Mouse (Mus musculus): ENCODE results near the gene Slc2a5. TPM values are rescaled to one million over a fixed set of nuclear protein-coding genes. Genes with fewer than 3 reads are reported as not detected.

Slc2a5 gene
- total and polyA plus RNA-seq, 3 experiments = 0.58 to 4.9 TPM; not detected in 1

DNA sequence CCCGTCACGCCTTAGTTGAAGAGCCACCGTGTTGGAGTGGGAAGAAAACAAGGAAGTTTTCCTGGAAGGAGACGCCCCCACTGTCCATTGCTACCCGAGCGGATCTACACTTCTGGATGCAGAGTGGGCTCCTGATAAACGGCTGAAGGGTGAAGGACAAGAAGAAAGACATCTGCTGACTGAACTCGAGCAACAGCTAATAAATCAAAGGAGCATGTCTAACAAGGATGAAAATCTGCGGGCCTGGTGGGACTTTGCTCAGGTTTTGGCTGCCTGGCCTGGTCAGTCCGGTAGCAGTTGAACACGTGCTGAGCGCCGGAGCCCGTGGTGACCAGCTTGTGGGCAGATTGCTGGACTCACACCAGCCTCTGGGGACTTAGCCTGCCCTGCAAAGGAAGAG is 557 bp downstream of the Slc2a5 start:
- peak overlapping the region; percentile 81 for H3K9ac ChIP-seq (ENCODE audit: control insufficient read depth, low read depth, low read length, poor library complexity, severe bottlenecking)
- H3K4me1 ChIP-seq (ENCODE audit: control insufficient read depth in 1 of 2, insufficient read depth in 2 of 2, low read length in 2 of 2) = peaks cover 5 to 17% of the 10 kb centered on the region in 2 experiments

DNA sequence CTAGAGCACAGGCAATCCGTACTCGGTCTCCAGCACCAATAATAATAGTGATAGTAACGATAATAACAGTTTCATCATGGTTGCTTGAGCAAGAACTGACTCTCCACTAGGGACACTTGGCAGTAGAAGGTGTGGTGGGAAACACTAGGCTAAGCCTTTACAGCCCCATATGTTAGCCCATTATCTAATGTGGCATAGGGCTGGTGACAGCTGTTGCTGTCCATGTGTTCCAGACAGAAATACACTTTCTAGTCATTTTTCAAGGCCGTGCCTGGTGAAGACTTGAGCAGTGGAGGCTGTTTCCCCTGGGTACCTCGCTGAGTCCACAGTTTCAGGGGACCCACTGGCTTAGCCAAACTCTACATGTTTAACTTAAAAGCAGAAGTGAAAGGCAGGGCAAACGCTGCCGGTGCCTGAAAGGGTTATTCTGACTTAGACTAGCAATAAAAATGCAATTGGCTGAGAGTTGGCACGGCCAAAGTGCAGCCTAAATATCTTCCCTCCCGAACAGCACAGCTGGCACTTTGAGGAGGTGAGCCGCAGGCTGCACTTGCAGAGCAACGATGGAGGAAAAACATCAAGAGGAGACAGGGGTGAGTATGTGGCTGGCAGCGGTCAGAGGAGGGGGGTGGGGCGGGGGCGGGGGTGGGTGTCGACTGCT is 1.2 kb downstream of the Slc2a5 start:
- H3K27ac ChIP-seq (ENCODE audit: control insufficient read depth, low read depth, low read length) = peak overlapping the region; percentile 21; the same call in 1 of the 2 replicates
- peaks cover 5 to 17% of the 10 kb centered on the region in 2 experiments for H3K4me1 ChIP-seq (ENCODE audit: control insufficient read depth in 1 of 2, insufficient read depth in 2 of 2, low read length in 2 of 2)
- H3K4me3 ChIP-seq (ENCODE audit: control insufficient read depth in 1 of 2, insufficient read depth in 1 of 2, low read depth in 2 of 2, low read length in 2 of 2) = peak overlapping the region; percentile 80 to 94

More for the DNA sequence above, 557 bp downstream of the Slc2a5 start:
- DNase-seq (ENCODE audit: low read depth, low spot score) = peak; percentile 33
- Histone ChIP-seq H3K36me3 (ENCODE audit: control insufficient read depth in 1 of 2, insufficient read depth in 2 of 2, low read length in 2 of 2) (peaks cover 0 to 12% of the 10 kb centered on the region in 2 experiments; a peak in 2 of 4 replicates), H3K27me3 (ENCODE audit: control insufficient read depth in 1 of 2, insufficient read depth in 2 of 2, low read length in 2 of 2) (no peaks in the 10 kb centered on the region), H3K27ac (ENCODE audit: control insufficient read depth, low read depth, low read length) (peak overlapping the region; percentile 55), H3K4me3 (ENCODE audit: control insufficient read depth in 1 of 2, insufficient read depth in 1 of 2, low read depth in 2 of 2, low read length in 2 of 2) (peak overlapping the region; percentile 80 to 94), H3K9me3 (replicated peaks; ENCODE audit: insufficient read depth, low read length) (no peaks in the 10 kb centered on the region), H3K79me2 (ENCODE audit: control insufficient read depth, insufficient read depth, low read length, poor library complexity) (no peaks in the 10 kb centered on the region; the same call in 1 of the 2 replicates)
- no peak for TF ChIP-seq POLR2A (IDR thresholded peaks at IDR 0.05; ENCODE audit: control insufficient read depth in 1 of 2, insufficient read depth in 1 of 2, low read depth in 1 of 2, low read length in 2 of 2, poor library complexity in 1 of 2)
- TF ChIP-seq EP300 (IDR thresholded peaks at IDR 0.05; ENCODE audit: low read depth in 1 of 2, low read length in 2 of 2) = 0 out of 4 replicates have a peak, but pooled peaks of 1 of the 2 experiments have one; percentile 4

DNA sequence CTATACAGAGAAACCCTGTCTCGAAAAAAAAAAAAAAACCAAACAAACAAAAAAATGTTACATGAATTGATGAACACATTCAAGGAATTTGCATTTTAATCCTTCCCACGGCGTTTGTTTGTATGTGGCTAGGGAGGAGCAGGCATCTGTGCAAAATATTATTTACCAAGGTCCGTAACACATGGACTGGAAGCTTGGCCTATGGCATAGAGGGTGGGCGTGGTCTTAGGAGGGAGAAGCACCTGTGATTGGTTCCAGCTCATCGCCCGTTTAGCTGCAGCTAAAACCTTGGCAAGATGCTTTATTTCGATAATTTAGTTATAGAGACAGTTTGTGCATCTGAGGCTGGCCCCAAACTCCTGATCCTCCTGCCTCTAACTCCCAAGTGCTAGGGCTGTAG is 2.3 kb downstream of the Slc2a5 start:
- H3K4me1 ChIP-seq (ENCODE audit: control insufficient read depth in 1 of 2, insufficient read depth in 2 of 2, low read length in 2 of 2) = peaks cover 5 to 17% of the 10 kb centered on the region in 2 experiments
- no peaks in the 10 kb centered on the region for H3K9me3 ChIP-seq (replicated peaks; ENCODE audit: insufficient read depth, low read length)
- H3K79me2 ChIP-seq (ENCODE audit: control insufficient read depth, insufficient read depth, low read length, poor library complexity) = no peaks in the 10 kb centered on the region; the same call in 1 of the 2 replicates
- no peak overlapping the region for H3K4me3 ChIP-seq (ENCODE audit: control insufficient read depth in 1 of 2, insufficient read depth in 1 of 2, low read depth in 2 of 2, low read length in 2 of 2)
- DNase-seq (ENCODE audit: low read depth, low spot score) = peak; percentile 89
- no peak overlapping the region for H3K27ac ChIP-seq (ENCODE audit: control insufficient read depth, low read depth, low read length)
- peaks cover 0 to 12% of the 10 kb centered on the region in 2 experiments; a peak in 2 of 4 replicates for H3K36me3 ChIP-seq (ENCODE audit: control insufficient read depth in 1 of 2, insufficient read depth in 2 of 2, low read length in 2 of 2)
- no peak overlapping the region for H3K9ac ChIP-seq (ENCODE audit: control insufficient read depth, low read depth, low read length, poor library complexity, severe bottlenecking)
- no peaks in the 10 kb centered on the region for H3K27me3 ChIP-seq (ENCODE audit: control insufficient read depth in 1 of 2, insufficient read depth in 2 of 2, low read length in 2 of 2)
- TF ChIP-seq ZKSCAN1 (IDR thresholded peaks at IDR 0.05; ENCODE audit: low read depth, low read length) (no peak), CTCF (IDR thresholded peaks at IDR 0.05 in 2 of 3, conservative IDR thresholded peaks at IDR 0.05 in 1 of 3; ENCODE audit: control insufficient read depth in 1 of 3, insufficient read depth in 1 of 3, low read depth in 2 of 3, low read length in 3 of 3, poor library complexity in 1 of 3, severe bottlenecking in 1 of 3) (no peak), ZC3H11A (IDR thresholded peaks at IDR 0.05; ENCODE audit: low read depth, low read length) (no peak), TAL1 (IDR thresholded peaks at IDR 0.05; ENCODE audit: low read length) (no peak), MAZ (IDR thresholded peaks at IDR 0.05; ENCODE audit: low read depth, low read length) (no peak), KAT2A (conservative IDR thresholded peaks at IDR 0.05; ENCODE audit: low read depth, low read length) (no peak), MAX (IDR thresholded peaks at IDR 0.05; ENCODE audit: low read length) (peak; percentile 76), JUND (IDR thresholded peaks at IDR 0.05; ENCODE audit: low read depth, low read length) (no peak), POLR2AphosphoS2 (IDR thresholded peaks at IDR 0.05; ENCODE audit: low read length) (no peak), MYB (IDR thresholded peaks at IDR 0.05; ENCODE audit: low read depth, low read length) (no peak), USF1 (IDR thresholded peaks at IDR 0.05; ENCODE audit: low read depth, low read length) (no peak), NELFE (IDR thresholded peaks at IDR 0.05; ENCODE audit: low read depth, low read length) (no peak), MYC (IDR thresholded peaks at IDR 0.05; ENCODE audit: low read depth, low read length) (no peak), SIN3A (IDR thresholded peaks at IDR 0.05; ENCODE audit: low read length) (peak; percentile 78)

More for the DNA sequence above, 1.2 kb downstream of the Slc2a5 start:
- Histone ChIP-seq H3K9ac (ENCODE audit: control insufficient read depth, low read depth, low read length, poor library complexity, severe bottlenecking) (peak overlapping the region; percentile 81), H3K36me3 (ENCODE audit: control insufficient read depth in 1 of 2, insufficient read depth in 2 of 2, low read length in 2 of 2) (peaks cover 0 to 12% of the 10 kb centered on the region in 2 experiments; a peak in 2 of 4 replicates), H3K27me3 (ENCODE audit: control insufficient read depth in 1 of 2, insufficient read depth in 2 of 2, low read length in 2 of 2) (no peaks in the 10 kb centered on the region), H3K79me2 (ENCODE audit: control insufficient read depth, insufficient read depth, low read length, poor library complexity) (no peaks in the 10 kb centered on the region; the same call in 1 of the 2 replicates), H3K9me3 (replicated peaks; ENCODE audit: insufficient read depth, low read length) (no peaks in the 10 kb centered on the region)
- DNase-seq (ENCODE audit: low read depth, low spot score) = peak; percentile 75
- TF ChIP-seq E2F4 (IDR thresholded peaks at IDR 0.05; ENCODE audit: borderline replicate concordance, low read depth, low read length) = no peak
- TF ChIP-seq MYC (IDR thresholded peaks at IDR 0.05; ENCODE audit: low read depth, low read length) = no peak
- TF ChIP-seq NELFE (IDR thresholded peaks at IDR 0.05; ENCODE audit: low read depth, low read length) = no peak
- TF ChIP-seq ELF1 (IDR thresholded peaks at IDR 0.05; ENCODE audit: low read depth, low read length) = no peak
- no peak for TF ChIP-seq BHLHE40 (IDR thresholded peaks at IDR 0.05; ENCODE audit: borderline replicate concordance, low read depth, low read length)
- peak; percentile 62 for TF ChIP-seq ETS1 (IDR thresholded peaks at IDR 0.05; ENCODE audit: low read depth, low read length)
- TF ChIP-seq TCF12 (IDR thresholded peaks at IDR 0.05; ENCODE audit: low read depth, low read length) = no peak
- TF ChIP-seq NRF1 (IDR thresholded peaks at IDR 0.05; ENCODE audit: insufficient read depth, low read depth, low read length, poor library complexity, severe bottlenecking) = no peak
- no peak for TF ChIP-seq ZKSCAN1 (IDR thresholded peaks at IDR 0.05; ENCODE audit: low read depth, low read length)
- TF ChIP-seq CHD1 (IDR thresholded peaks at IDR 0.05; ENCODE audit: low read depth, low read length) = 0 out of 2 replicates have a peak, but pooled peaks have one; percentile 34
- TF ChIP-seq MAX (IDR thresholded peaks at IDR 0.05; ENCODE audit: low read length) = no peak
- no peak for TF ChIP-seq POLR2A (IDR thresholded peaks at IDR 0.05; ENCODE audit: control insufficient read depth in 1 of 2, insufficient read depth in 1 of 2, low read depth in 1 of 2, low read length in 2 of 2, poor library complexity in 1 of 2)
- no peak for TF ChIP-seq GATA1 (IDR thresholded peaks at IDR 0.05; ENCODE audit: low read depth, low read length)
- TF ChIP-seq TAL1 (IDR thresholded peaks at IDR 0.05; ENCODE audit: low read length) = no peak
- no peak for TF ChIP-seq JUND (IDR thresholded peaks at IDR 0.05; ENCODE audit: low read depth, low read length)
- no peak for TF ChIP-seq POLR2AphosphoS2 (IDR thresholded peaks at IDR 0.05; ENCODE audit: low read length)
- TF ChIP-seq GABPA (IDR thresholded peaks at IDR 0.05; ENCODE audit: low read depth, low read length) = no peak
- TF ChIP-seq TBP (IDR thresholded peaks at IDR 0.05; ENCODE audit: low read depth, low read length) = peak; percentile 17; the same call in 1 of the 2 replicates
- no peak for TF ChIP-seq USF1 (IDR thresholded peaks at IDR 0.05; ENCODE audit: low read depth, low read length)
- no peak for TF ChIP-seq MAFK (IDR thresholded peaks at IDR 0.05; ENCODE audit: borderline replicate concordance, low read depth, low read length)
- no peak for TF ChIP-seq USF2 (IDR thresholded peaks at IDR 0.05; ENCODE audit: borderline replicate concordance in 1 of 2, insufficient read depth in 1 of 2, low read depth in 1 of 2, low read length in 2 of 2)
- TF ChIP-seq RCOR1 (IDR thresholded peaks at IDR 0.05; ENCODE audit: low read depth, low read length) = no peak
- TF ChIP-seq ZC3H11A (IDR thresholded peaks at IDR 0.05; ENCODE audit: low read depth, low read length) = no peak
- no peak for TF ChIP-seq ZNF384 (IDR thresholded peaks at IDR 0.05; ENCODE audit: low read depth, low read length)
- TF ChIP-seq ZMIZ1 (IDR thresholded peaks at IDR 0.05; ENCODE audit: low read depth, low read length) = no peak
- peak; percentile 57 for TF ChIP-seq SIN3A (IDR thresholded peaks at IDR 0.05; ENCODE audit: low read length)
- peak; percentile 83 for TF ChIP-seq MXI1 (IDR thresholded peaks at IDR 0.05; ENCODE audit: low read depth, low read length)

Measured in MEL (cell line).